Mouse (Mus musculus): ENCODE measurements around the gene Dppa1.

DNA sequence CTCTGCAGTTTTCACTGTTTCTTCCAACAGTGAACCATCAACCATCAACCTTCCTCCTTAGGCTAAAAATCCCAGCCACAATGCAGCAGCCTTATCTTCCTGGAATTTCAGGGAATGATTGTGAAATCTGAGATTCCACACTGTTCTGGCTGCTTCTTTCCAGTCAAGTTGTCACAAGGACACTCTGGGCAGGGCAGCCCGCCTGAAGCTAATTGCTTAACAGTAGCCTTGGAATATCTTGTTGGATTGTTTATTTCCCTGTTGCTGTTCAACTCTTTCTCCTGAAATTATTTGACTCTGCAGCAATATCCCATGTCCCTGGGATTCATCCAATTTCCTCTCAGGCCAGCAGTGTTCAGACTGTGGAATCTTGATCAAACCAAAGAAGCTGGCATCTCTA is 64.4 kb downstream of the Dppa1 start:
- TF ChIP-seq MYOG (IDR thresholded peaks at IDR 0.05; ENCODE audit: control insufficient read depth in 1 of 3, insufficient read depth in 1 of 3, insufficient read length in 2 of 3, low read depth in 2 of 3) (no peak), POLR2A (IDR thresholded peaks at IDR 0.05; ENCODE audit: insufficient read length, low read depth) (no peak), MAX (IDR thresholded peaks at IDR 0.05; ENCODE audit: low read depth) (no peak), MYOD1 (IDR thresholded peaks at IDR 0.05; ENCODE audit: control insufficient read depth in 1 of 3, insufficient read length in 2 of 3, low read depth in 2 of 3) (no peak), POLR2AphosphoS2 (IDR thresholded peaks at IDR 0.05; ENCODE audit: insufficient read length, low read depth) (no peak), TCF3 (IDR thresholded peaks at IDR 0.05; ENCODE audit: insufficient read length, low read depth) (no peak), REST (IDR thresholded peaks at IDR 0.05; ENCODE audit: insufficient read depth, insufficient read length) (no peak), TCF12 (IDR thresholded peaks at IDR 0.05; ENCODE audit: insufficient read depth, poor library complexity, severe bottlenecking) (no peak), E2F4 (IDR thresholded peaks at IDR 0.05; ENCODE audit: insufficient read depth) (no peak), USF1 (IDR thresholded peaks at IDR 0.05; ENCODE audit: low read depth) (no peak), SRF (IDR thresholded peaks at IDR 0.05; ENCODE audit: control insufficient read depth, insufficient read length, low read depth) (no peak)

Measured in myocyte (in vitro differentiated cells).